Mouse (Mus musculus) G1E (cell line): ENCODE measurements at regions not wholly inside any gene's neighbourhood (a gene's known extent, or its start where the extent isn't known, plus 50 kb on each side); places are given as distances from the start of the nearest gene placed in this dataset.

ENCODE experiments used
- ATAC-seq: 2 replicates; pipeline ENCODE4 v1.8.0; 2016; ENCODE audit warnings: mild to moderate bottlenecking; ENCODE audit not compliant: insufficient number of reproducible peaks, poor library complexity, low FRiP score, severe bottlenecking; ENCODE audit errors: extremely low read depth
- DNase-seq: peaks from one replicate; pipeline ENCODE4 v3.0.0; 2012; ENCODE audit warnings: low spot score
- H3K27me3 ChIP-seq: 2 replicates; pipeline ENCODE4 v1.6.1; 2012; ENCODE audit warnings: mild to moderate bottlenecking, low read length, inconsistent platforms; ENCODE audit not compliant: insufficient read depth
- H3K36me3 ChIP-seq: replicated peaks from 2 replicates; pipeline ENCODE3; 2012; ENCODE audit warnings: mild to moderate bottlenecking, inconsistent platforms
- H3K4me1 ChIP-seq: 2 replicates; pipeline ENCODE4 v1.6.1; 2012; ENCODE audit warnings: low read depth, low read length, inconsistent platforms, mixed read lengths; ENCODE audit not compliant: insufficient read depth
- H3K4me3 ChIP-seq: 2 replicates; pipeline ENCODE4 v1.5.1; 2012; ENCODE audit warnings: low read depth, mild to moderate bottlenecking, inconsistent platforms, low read length, moderate library complexity, mixed read lengths
- H3K9me3 ChIP-seq: replicated peaks from 2 replicates; pipeline ENCODE4 v1.6.1; 2012; ENCODE audit warnings: inconsistent platforms
- CTCF ChIP-seq: IDR thresholded peaks from 2 replicates; pipeline ENCODE4 v1.5.1; 2012; ENCODE audit warnings: low read depth, low read length, inconsistent platforms, mixed read lengths
- GATA1 ChIP-seq: IDR thresholded peaks from 2 replicates; pipeline ENCODE4 v1.6.1; 2012; ENCODE audit warnings: borderline replicate concordance, low read length, inconsistent platforms, mixed read lengths
- GATA2 ChIP-seq: IDR thresholded peaks from 2 replicates; pipeline ENCODE4 v1.6.1; 2012; ENCODE audit warnings: low read depth, low read length, inconsistent platforms, borderline replicate concordance
- POLR2AphosphoS5 ChIP-seq: IDR thresholded peaks from 2 replicates; pipeline ENCODE4 v1.6.1; 2012; ENCODE audit warnings: low read depth, low read length, inconsistent platforms; ENCODE audit not compliant: insufficient replicate concordance
- TAL1 ChIP-seq: conservative IDR thresholded peaks from 2 replicates; pipeline ENCODE4 v1.6.1; 2012; ENCODE audit warnings: low read depth, low read length, inconsistent platforms, mixed read lengths

- Histone ChIP-seq H3K4me1 (no peaks in the 10 kb centered on the region), H3K27me3 (no peaks in the 10 kb centered on the region), H3K9me3 (peaks cover 87% of the 10 kb centered on the region), H3K36me3 (no peaks in the 10 kb centered on the region), H3K4me3 (no peak overlapping the region)
- TF ChIP-seq GATA2: no peak
- TF ChIP-seq CTCF: no peak
- TF ChIP-seq GATA1: no peak
- TF ChIP-seq TAL1: no peak
- TF ChIP-seq POLR2AphosphoS5: no peak
- DNase-seq: no peak
- ATAC-seq: no peak
Measured at GRCm38 (mm10) chr5:111863922-111864321, 130.2 kb downstream of the Gm26897 start.

GRCm38 (mm10) chr5:111864606-111865005 lies 130.9 kb downstream of the Gm26897 start:
- TF ChIP-seq GATA2 (no peak), CTCF (no peak), POLR2AphosphoS5 (no peak), TAL1 (no peak), GATA1 (no peak)
- DNase-seq (no peak), ATAC-seq (no peak)
- Histone ChIP-seq H3K4me3 (no peak overlapping the region), H3K9me3 (peaks cover 89% of the 10 kb centered on the region), H3K36me3 (no peaks in the 10 kb centered on the region), H3K27me3 (no peaks in the 10 kb centered on the region), H3K4me1 (no peaks in the 10 kb centered on the region)

GRCm38 (mm10) chr5:111869011-111869410 lies 135.3 kb downstream of the Gm26897 start:
- no peak for DNase-seq

GRCm38 (mm10) chr5:111877165-111877793 lies 143.6 kb downstream of the Gm26897 start:
- Histone ChIP-seq H3K4me3 (no peak overlapping the region), H3K9me3 (peaks cover 91% of the 10 kb centered on the region), H3K27me3 (no peaks in the 10 kb centered on the region), H3K4me1 (no peaks in the 10 kb centered on the region), H3K36me3 (no peaks in the 10 kb centered on the region)
- TF ChIP-seq GATA2: no peak
- TF ChIP-seq GATA1: no peak
- TF ChIP-seq POLR2AphosphoS5: no peak
- TF ChIP-seq CTCF: no peak
- ATAC-seq (no peak), DNase-seq (no peak)

More at GRCm38 (mm10) chr5:111869011-111869410, 135.3 kb downstream of the Gm26897 start:
- no peaks in the 10 kb centered on the region for H3K36me3 ChIP-seq
- no peak overlapping the region for H3K4me3 ChIP-seq
- TF ChIP-seq TAL1 (no peak), CTCF (no peak), POLR2AphosphoS5 (no peak), GATA1 (no peak), GATA2 (no peak)
- H3K9me3 ChIP-seq: peaks cover 89% of the 10 kb centered on the region
- H3K27me3 ChIP-seq: no peaks in the 10 kb centered on the region
- H3K4me1 ChIP-seq: no peaks in the 10 kb centered on the region
- no peak for ATAC-seq

- Histone ChIP-seq H3K9me3 (peaks cover 90% of the 10 kb centered on the region), H3K4me1 (no peaks in the 10 kb centered on the region), H3K36me3 (no peaks in the 10 kb centered on the region), H3K4me3 (no peak overlapping the region), H3K27me3 (no peaks in the 10 kb centered on the region)
- no peak for ATAC-seq
- DNase-seq: no peak
- TF ChIP-seq POLR2AphosphoS5: no peak
- no peak for TF ChIP-seq TAL1
- no peak for TF ChIP-seq CTCF
- no peak for TF ChIP-seq GATA2
- TF ChIP-seq GATA1: no peak
Measured at GRCm38 (mm10) chr5:111879044-111879443, 145.3 kb downstream of the Gm26897 start.

- no peak for ATAC-seq
- H3K9me3 ChIP-seq: peaks cover 90% of the 10 kb centered on the region
- no peaks in the 10 kb centered on the region for H3K36me3 ChIP-seq
- no peaks in the 10 kb centered on the region for H3K27me3 ChIP-seq
- no peak for DNase-seq
- H3K4me3 ChIP-seq: no peak overlapping the region
- no peaks in the 10 kb centered on the region for H3K4me1 ChIP-seq
- TF ChIP-seq GATA2: no peak
- no peak for TF ChIP-seq POLR2AphosphoS5
- TF ChIP-seq GATA1: no peak
- TF ChIP-seq TAL1: no peak
- no peak for TF ChIP-seq CTCF
Measured at GRCm38 (mm10) chr5:111880268-111880667, 146.5 kb downstream of the Gm26897 start.
